In the genomic region with DNA sequence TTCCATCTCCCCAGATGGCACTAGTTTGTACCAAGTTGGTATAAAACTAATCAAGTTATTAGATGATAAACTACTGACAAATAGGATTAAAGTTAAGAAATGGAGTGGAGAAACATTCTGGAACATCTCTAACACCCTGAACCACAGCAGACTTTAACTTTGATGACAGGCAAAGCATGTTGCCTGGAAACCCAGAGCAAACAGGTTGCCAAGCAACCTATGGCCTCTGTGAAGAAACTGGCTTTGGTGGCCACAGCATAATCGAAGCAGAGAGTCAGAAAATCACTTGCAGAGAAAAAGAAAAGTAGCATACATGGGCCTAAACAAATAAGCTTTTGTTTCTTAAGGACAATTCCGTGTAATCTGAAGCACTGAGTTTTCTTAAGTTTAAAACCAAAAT, we compare ENCODE assay signal across 14 mouse cellular contexts. TPM values are rescaled to one million over a fixed set of nuclear protein-coding genes. Genes with fewer than 3 reads are reported as not detected.
"Had no signal": no experiment of that assay in that cellular context is flagged by ENCODE, and none has a peak within 500 bp of the region (broad histone marks: within the 10 kb centered on the region; RNA-seq: fewer than 3 reads in every experiment).

No protein-coding gene starts in this region.

- H3K4me3 ChIP-seq: left cerebral cortex, adult 2 months; limb, embryonic 10.5 days; liver, embryonic 12.5 days; lung, embryonic 15.5 days; megakaryocyte, embryonic 14.5 days; midbrain, embryonic 13.5 days; neural tube, embryonic 12.5 days had no signal

- DNase-seq: kidney, adult 18-20 months; kidney, postnatal 14 days; lung, postnatal 14 days; thymus, postnatal 4 days had no signal

- H3K27me3 ChIP-seq: liver, embryonic 12.5 days; lung, embryonic 15.5 days; megakaryocyte, embryonic 14.5 days; midbrain, embryonic 13.5 days; neural tube, embryonic 12.5 days had no signal

- H3K36me3 ChIP-seq: limb, embryonic 10.5 days; liver, embryonic 12.5 days; lung, embryonic 15.5 days; midbrain, embryonic 13.5 days; neural tube, embryonic 12.5 days had no signal

- H3K9me3 ChIP-seq: limb, embryonic 10.5 days; liver, embryonic 12.5 days; lung, embryonic 15.5 days; midbrain, embryonic 13.5 days; neural tube, embryonic 12.5 days had no signal

- H3K4me2 ChIP-seq: liver, embryonic 12.5 days; lung, embryonic 15.5 days; midbrain, embryonic 13.5 days; neural tube, embryonic 12.5 days had no signal

- ATAC-seq: liver, embryonic 12.5 days; midbrain, embryonic 13.5 days had no signal

- H3K27ac ChIP-seq: left cerebral cortex, adult 2 months; limb, embryonic 10.5 days; liver, embryonic 12.5 days; lung, embryonic 15.5 days; macrophage; midbrain, embryonic 13.5 days; neural tube, embryonic 12.5 days; stomach, postnatal 0 days had no signal

- H3K9ac ChIP-seq: liver, embryonic 12.5 days; lung, embryonic 15.5 days; midbrain, embryonic 13.5 days; neural tube, embryonic 12.5 days had no signal

- H3K4me1 ChIP-seq: limb, embryonic 10.5 days; liver, embryonic 12.5 days; lung, embryonic 15.5 days; megakaryocyte, embryonic 14.5 days; midbrain, embryonic 13.5 days; neural tube, embryonic 12.5 days had no signal

RNA-seq across cellular contexts. Expression of a gene that starts 59.4 kb away (rescaled TPM):
- total RNA-seq: neutrophil, adult 5-6 weeks had no signal
- polyA plus RNA-seq: macrophage had no signal
